Mouse (Mus musculus) heart, embryonic 16.5 days (tissue): Measurements from ENCODE around the gene Vps9d1. TPM values are rescaled to one million over a fixed set of nuclear protein-coding genes. Genes with fewer than 3 reads are reported as not detected.

Source experiments
- ATAC-seq: fragments of 200-750 bp; cut with Nextera tagmentation; replicated peaks from 2 replicates; pipeline ENCODE4 v1.8.0; 2017; ENCODE audit warnings: moderate number of reproducible peaks; ENCODE audit not compliant: insufficient read depth, low FRiP score; ENCODE audit errors: extremely low read depth
- H3K27ac ChIP-seq: fragments of 300-500 bp; sonication (generic); 2 replicates; pipeline ENCODE4 v1.5.1; 2014; ENCODE audit warnings: mild to moderate bottlenecking, low read length, control low read depth, moderate library complexity
- H3K27me3 ChIP-seq: fragments of 300-500 bp; sonication (generic); 2 replicates; pipeline ENCODE4 v1.6.1; 2014; ENCODE audit warnings: low read length, mixed read lengths; ENCODE audit not compliant: control insufficient read depth, insufficient read depth
- H3K36me3 ChIP-seq: fragments of 300-500 bp; sonication (generic); 2 replicates; pipeline ENCODE4 v1.6.1; 2014; ENCODE audit not compliant: control insufficient read depth, insufficient read depth
- H3K4me1 ChIP-seq: fragments of 300-500 bp; sonication (generic); 2 replicates; pipeline ENCODE4 v1.6.1; 2014; ENCODE audit warnings: low read length, mixed read lengths; ENCODE audit not compliant: control insufficient read depth, insufficient read depth
- H3K4me2 ChIP-seq: fragments of 300-500 bp; sonication (generic); 2 replicates; pipeline ENCODE4 v1.6.1; 2014; ENCODE audit warnings: low read depth, mild to moderate bottlenecking, control low read depth, low read length
- H3K4me3 ChIP-seq: fragments of 300-500 bp; sonication (generic); 2 replicates; pipeline ENCODE4 v1.5.1; 2014; ENCODE audit warnings: mild to moderate bottlenecking, control low read depth, low read length
- H3K9ac ChIP-seq: fragments of 300-500 bp; sonication (generic); 2 replicates; pipeline ENCODE4 v1.6.1; 2014; ENCODE audit warnings: low read length, control low read depth
- H3K9me3 ChIP-seq: fragments of 300-500 bp; sonication (generic); replicated peaks from 2 replicates; pipeline ENCODE4 v1.6.1; 2016; ENCODE audit warnings: low read length; ENCODE audit not compliant: control insufficient read depth
- WGBS: fragments of 180-500 bp; shearing (Covaris S2); extraction: QIAGEN DNeasy Blood & Tissue Kit; methylation state at CpG from one replicate; pipeline ENCODE4 v1.1.7; 2014; 5-methylcytosine and 5-hydroxymethylcytosine counted together
- polyA plus RNA-seq: library from polyadenylated mRNA; unstranded; fragments of >200 nt; fragmentation: Nextera tagmentation; extraction: Ambion mirVana; gene quantifications from 2 replicates; pipeline ENCODE4 v1.2.1, GENCODE M21; 2015

Gene Vps9d1
- polyA plus RNA-seq = 20.3 and 20.8 TPM in 2 replicates

- H3K9me3 ChIP-seq = no peaks in the 10 kb centered on the region
- no peaks in the 10 kb centered on the region for H3K27me3 ChIP-seq
- peak within 1 kb of the TSS; percentile 95 for H3K4me2 ChIP-seq
- WGBS = under 1% methylated on average over 89 of the region's 99 CpGs
- peak within 1 kb of the TSS; percentile 98 for H3K4me3 ChIP-seq
- H3K27ac ChIP-seq = peak within 1 kb of the TSS; percentile 89
- peak within 1 kb of the TSS; percentile 95 for H3K9ac ChIP-seq
- peaks cover 17% of the 10 kb centered on the region for H3K4me1 ChIP-seq
- H3K36me3 ChIP-seq = peaks cover 27% of the 10 kb centered on the region
- ATAC-seq = peak; percentile 96
Observed at GRCm38 (mm10) chr8:123254099-123254885, at the start of gene Vps9d1, which contains the start of gene Zfp276. Vps9d1 (minus strand) TSS chr8:123254348. Zfp276 (plus strand) TSS chr8:123254195.

DNA sequence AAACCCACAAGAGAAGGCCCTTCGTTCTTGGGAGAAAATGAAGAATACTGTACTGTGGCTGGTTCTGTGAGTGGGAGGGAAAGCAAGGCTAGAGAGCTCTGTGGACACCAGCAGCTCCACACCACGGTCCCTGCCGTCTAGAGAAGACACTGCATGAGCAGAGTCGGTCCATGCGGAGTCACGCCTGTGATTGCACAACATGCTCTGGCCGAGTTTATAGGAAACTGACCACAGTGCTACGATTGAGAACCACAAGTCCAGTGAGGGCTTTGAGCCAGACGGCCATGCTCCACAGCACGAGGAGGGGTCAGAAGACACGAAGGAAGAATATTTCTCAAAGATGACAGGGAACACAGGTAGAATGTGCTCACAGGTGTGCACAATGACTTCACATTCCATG is 44.2 kb upstream of the Vps9d1 start:
- WGBS = 86% methylated on average over 11 of the region's 11 CpGs
- no peaks in the 10 kb centered on the region for H3K9me3 ChIP-seq
- no peak for ATAC-seq
- peaks cover 16% of the 10 kb centered on the region for H3K36me3 ChIP-seq
- H3K4me1 ChIP-seq = no peaks in the 10 kb centered on the region
- H3K4me2 ChIP-seq = no peak overlapping the region
- no peak overlapping the region for H3K27ac ChIP-seq
- H3K4me3 ChIP-seq = no peak overlapping the region
- no peaks in the 10 kb centered on the region for H3K27me3 ChIP-seq
- no peak overlapping the region for H3K9ac ChIP-seq

DNA sequence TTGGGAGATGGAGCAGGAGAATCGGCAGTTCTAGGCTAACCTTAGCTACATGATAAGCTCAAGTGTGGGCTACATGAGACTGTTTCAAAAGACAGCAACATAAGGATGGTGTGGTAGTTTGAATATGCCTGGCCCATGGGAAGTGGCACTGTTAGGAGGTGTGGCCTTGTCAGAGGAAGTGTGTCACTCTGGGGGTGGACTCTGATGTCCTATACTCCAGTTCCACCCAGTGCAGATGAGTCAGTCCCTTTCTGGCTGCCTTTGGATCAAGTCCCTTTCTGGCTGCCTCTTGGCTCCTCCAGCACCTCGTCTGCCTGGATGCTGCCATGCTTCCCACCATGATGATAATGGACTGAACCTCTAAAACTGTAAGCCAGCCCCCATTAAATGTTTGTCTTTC is 38.6 kb upstream of the Vps9d1 start:
- no peaks in the 10 kb centered on the region for H3K27me3 ChIP-seq
- 88% methylated on average over 2 of the region's 2 CpGs for WGBS
- H3K9ac ChIP-seq = no peak overlapping the region
- H3K4me1 ChIP-seq = no peaks in the 10 kb centered on the region
- H3K9me3 ChIP-seq = no peaks in the 10 kb centered on the region
- no peak overlapping the region for H3K27ac ChIP-seq
- H3K4me2 ChIP-seq = no peak overlapping the region
- no peak for ATAC-seq
- peaks cover 21% of the 10 kb centered on the region for H3K36me3 ChIP-seq
- H3K4me3 ChIP-seq = no peak overlapping the region

- 85% methylated on average over 3 of the region's 3 CpGs for WGBS
- Histone ChIP-seq H3K36me3 (peaks cover 19% of the 10 kb centered on the region), H3K4me2 (no peak overlapping the region), H3K9me3 (no peaks in the 10 kb centered on the region), H3K27ac (no peak overlapping the region), H3K4me3 (no peak overlapping the region), H3K9ac (no peak overlapping the region), H3K27me3 (no peaks in the 10 kb centered on the region), H3K4me1 (no peaks in the 10 kb centered on the region)
- no peak for ATAC-seq
Observed at GRCm38 (mm10) chr8:123292281-123292680, 38.1 kb upstream of the Vps9d1 start.

GRCm38 (mm10) chr8:123291716-123292115 is 37.6 kb upstream of the Vps9d1 start:
- Histone ChIP-seq H3K4me2 (no peak overlapping the region), H3K4me3 (no peak overlapping the region), H3K4me1 (no peaks in the 10 kb centered on the region), H3K36me3 (peaks cover 19% of the 10 kb centered on the region), H3K9ac (no peak overlapping the region), H3K27me3 (no peaks in the 10 kb centered on the region), H3K27ac (no peak overlapping the region), H3K9me3 (no peaks in the 10 kb centered on the region)
- 51% methylated on average over 8 of the region's 8 CpGs for WGBS
- ATAC-seq = peak; percentile 80

GRCm38 (mm10) chr8:123290679-123291078 is 36.5 kb upstream of the Vps9d1 start:
- 89% methylated on average over 8 of the region's 8 CpGs for WGBS
- H3K27ac ChIP-seq = no peak overlapping the region
- no peak for ATAC-seq
- H3K4me2 ChIP-seq = no peak overlapping the region
- H3K9ac ChIP-seq = no peak overlapping the region
- H3K36me3 ChIP-seq = peaks cover 18% of the 10 kb centered on the region
- H3K27me3 ChIP-seq = no peaks in the 10 kb centered on the region
- no peaks in the 10 kb centered on the region for H3K4me1 ChIP-seq
- no peak overlapping the region for H3K4me3 ChIP-seq
- H3K9me3 ChIP-seq = no peaks in the 10 kb centered on the region

DNA sequence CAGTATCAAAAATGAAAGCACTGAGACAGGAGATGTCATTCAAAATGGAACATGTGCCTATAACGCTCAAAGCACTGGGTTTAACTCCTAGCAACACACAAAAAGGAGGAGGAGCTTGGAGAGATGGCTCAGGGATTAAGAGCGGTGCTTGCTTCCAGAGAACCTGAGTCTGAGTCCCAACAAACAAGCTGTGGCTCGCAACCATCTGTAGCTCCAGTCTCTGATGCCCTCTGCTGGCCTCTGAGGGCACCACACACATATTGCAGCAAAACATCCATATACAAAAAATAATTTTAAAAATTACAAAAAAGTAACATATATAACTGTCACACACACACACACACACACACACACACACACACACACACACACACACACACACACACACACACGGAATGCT is 36.0 kb upstream of the Vps9d1 start:
- no peak overlapping the region for H3K4me2 ChIP-seq
- 84% methylated on average over 4 of the region's 4 CpGs for WGBS
- H3K4me1 ChIP-seq = no peaks in the 10 kb centered on the region
- H3K4me3 ChIP-seq = no peak overlapping the region
- H3K27me3 ChIP-seq = no peaks in the 10 kb centered on the region
- ATAC-seq = no peak
- peaks cover 15% of the 10 kb centered on the region; the same call in 1 of the 2 replicates for H3K36me3 ChIP-seq
- H3K9me3 ChIP-seq = no peaks in the 10 kb centered on the region
- H3K9ac ChIP-seq = no peak overlapping the region
- H3K27ac ChIP-seq = no peak overlapping the region

- Histone ChIP-seq H3K36me3 (peaks cover 7% of the 10 kb centered on the region; the same call in 1 of the 2 replicates), H3K4me1 (peaks cover 3% of the 10 kb centered on the region; the same call in 1 of the 2 replicates), H3K9ac (no peak overlapping the region), H3K4me3 (no peak overlapping the region), H3K4me2 (no peak overlapping the region), H3K9me3 (no peaks in the 10 kb centered on the region), H3K27me3 (no peaks in the 10 kb centered on the region), H3K27ac (no peak overlapping the region)
- WGBS = 96% methylated on average over 17 of the region's 17 CpGs
- no peak for ATAC-seq
Observed at GRCm38 (mm10) chr8:123287362-123287761, 33.2 kb upstream of the Vps9d1 start.

DNA sequence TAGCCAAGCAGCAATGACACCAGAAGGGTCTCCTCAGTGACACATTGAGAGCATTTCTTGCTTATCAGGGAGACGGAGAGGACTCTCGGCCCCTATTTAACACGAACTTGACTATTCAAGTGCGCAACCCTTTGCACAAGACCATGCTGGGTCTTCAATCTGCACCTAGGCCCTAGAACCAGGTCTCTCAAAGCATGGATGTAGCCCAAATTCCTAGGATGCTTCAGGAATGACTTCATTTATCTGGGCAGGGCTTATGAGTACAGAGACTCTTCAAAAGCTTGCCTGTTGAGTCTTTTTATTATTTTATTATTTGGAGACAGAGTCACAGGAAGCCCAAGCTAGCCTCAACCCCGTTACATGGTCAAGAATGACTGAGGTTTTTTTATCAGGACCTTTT is 30.3 kb upstream of the Vps9d1 start:
- Histone ChIP-seq H3K9me3 (no peaks in the 10 kb centered on the region), H3K27me3 (no peaks in the 10 kb centered on the region), H3K36me3 (peaks cover 2% of the 10 kb centered on the region; the same call in 1 of the 2 replicates), H3K27ac (no peak overlapping the region), H3K4me1 (peaks cover 3% of the 10 kb centered on the region; the same call in 1 of the 2 replicates), H3K4me2 (no peak overlapping the region), H3K9ac (peak overlapping the region; percentile 27; the same call in 1 of the 2 replicates), H3K4me3 (no peak overlapping the region)
- WGBS = 39% methylated on average over 5 of the region's 5 CpGs
- ATAC-seq = no peak
